Mouse (Mus musculus): ENCODE data around the gene Lrmp. TPM values are rescaled to one million over a fixed set of nuclear protein-coding genes. Genes with fewer than 3 reads are reported as not detected.

Gene Lrmp
- polyA plus RNA-seq, 1 experiment from 2014 or later = 4.1 TPM

GRCm38 (mm10) chr6:145176474-145176873, 61.0 kb downstream of the Lrmp start:
- H3K9me3 ChIP-seq (ENCODE audit: control insufficient read depth, low read length) = no peaks in the 10 kb centered on the region

GRCm38 (mm10) chr6:145179665-145180064, 64.2 kb downstream of the Lrmp start:
- ATAC-seq (ENCODE audit: low read depth) = peak; percentile 39; the same call in 1 of the 2 replicates
- H3K9ac ChIP-seq (ENCODE audit: low read length) = no peak overlapping the region
- H3K4me3 ChIP-seq (ENCODE audit: low read length) = no peak overlapping the region
- H3K4me2 ChIP-seq (ENCODE audit: low read depth, low read length) = no peak overlapping the region
- 15% methylated on average over 6 of the region's 6 CpGs for WGBS
- no peak overlapping the region for H3K27ac ChIP-seq (ENCODE audit: low read length)
- no peaks in the 10 kb centered on the region for H3K27me3 ChIP-seq (ENCODE audit: control insufficient read depth, insufficient read depth, low read depth, low read length)
- H3K36me3 ChIP-seq (ENCODE audit: control insufficient read depth, insufficient read depth, low read length) = no peaks in the 10 kb centered on the region
- peaks cover 11% of the 10 kb centered on the region for H3K4me1 ChIP-seq (replicated peaks; ENCODE audit: control insufficient read depth, insufficient read depth, low read length)
- H3K9me3 ChIP-seq (ENCODE audit: control insufficient read depth, low read length) = no peaks in the 10 kb centered on the region

More at GRCm38 (mm10) chr6:145176474-145176873, 61.0 kb downstream of the Lrmp start:
- no peak for ATAC-seq (ENCODE audit: low read depth)
- Histone ChIP-seq H3K27ac (ENCODE audit: low read length) (no peak overlapping the region), H3K4me3 (ENCODE audit: low read length) (no peak overlapping the region), H3K27me3 (ENCODE audit: control insufficient read depth, insufficient read depth, low read depth, low read length) (peaks cover 4% of the 10 kb centered on the region; the same call in 1 of the 2 replicates), H3K4me2 (ENCODE audit: low read depth, low read length) (no peak overlapping the region), H3K9ac (ENCODE audit: low read length) (no peak overlapping the region), H3K4me1 (replicated peaks; ENCODE audit: control insufficient read depth, insufficient read depth, low read length) (peaks cover 12% of the 10 kb centered on the region), H3K36me3 (ENCODE audit: control insufficient read depth, insufficient read depth, low read length) (no peaks in the 10 kb centered on the region)
- 58% methylated on average over 10 of the region's 10 CpGs for WGBS

- no peak overlapping the region for H3K4me2 ChIP-seq (ENCODE audit: low read depth, low read length)
- no peaks in the 10 kb centered on the region for H3K9me3 ChIP-seq (ENCODE audit: control insufficient read depth, low read length)
- H3K27ac ChIP-seq (ENCODE audit: low read length) = no peak overlapping the region
- H3K4me3 ChIP-seq (ENCODE audit: low read length) = no peak overlapping the region
- peaks cover 7% of the 10 kb centered on the region for H3K4me1 ChIP-seq (replicated peaks; ENCODE audit: control insufficient read depth, insufficient read depth, low read length)
- no peaks in the 10 kb centered on the region for H3K27me3 ChIP-seq (ENCODE audit: control insufficient read depth, insufficient read depth, low read depth, low read length)
- no peak overlapping the region for H3K9ac ChIP-seq (ENCODE audit: low read length)
- no peaks in the 10 kb centered on the region for H3K36me3 ChIP-seq (ENCODE audit: control insufficient read depth, insufficient read depth, low read length)
- WGBS = 24% methylated on average over 8 of the region's 8 CpGs
- peak; percentile 87; the same call in 1 of the 2 replicates for ATAC-seq (ENCODE audit: low read depth)
Measured at GRCm38 (mm10) chr6:145182044-145182443, 66.6 kb downstream of the Lrmp start.

GRCm38 (mm10) chr6:145186096-145186495, 70.6 kb downstream of the Lrmp start:
- no peak overlapping the region for H3K27ac ChIP-seq (ENCODE audit: low read length)
- H3K9ac ChIP-seq (ENCODE audit: low read length) = no peak overlapping the region
- no peaks in the 10 kb centered on the region for H3K9me3 ChIP-seq (ENCODE audit: control insufficient read depth, low read length)
- ATAC-seq (ENCODE audit: low read depth) = no peak
- H3K4me2 ChIP-seq (ENCODE audit: low read depth, low read length) = no peak overlapping the region
- H3K4me3 ChIP-seq (ENCODE audit: low read length) = no peak overlapping the region
- peaks cover 7% of the 10 kb centered on the region for H3K4me1 ChIP-seq (replicated peaks; ENCODE audit: control insufficient read depth, insufficient read depth, low read length)
- WGBS = 75% methylated on average over 1 of the region's 1 CpGs
- no peaks in the 10 kb centered on the region for H3K27me3 ChIP-seq (ENCODE audit: control insufficient read depth, insufficient read depth, low read depth, low read length)
- no peaks in the 10 kb centered on the region for H3K36me3 ChIP-seq (ENCODE audit: control insufficient read depth, insufficient read depth, low read length)

GRCm38 (mm10) chr6:145187093-145188088, 71.9 kb downstream of the Lrmp start:
- Histone ChIP-seq H3K36me3 (ENCODE audit: control insufficient read depth, insufficient read depth, low read length) (no peaks in the 10 kb centered on the region), H3K4me2 (ENCODE audit: low read depth, low read length) (peak overlapping the region; percentile 59), H3K9ac (ENCODE audit: low read length) (peak overlapping the region; percentile 46), H3K4me3 (ENCODE audit: low read length) (peak overlapping the region; percentile 41), H3K27ac (ENCODE audit: low read length) (no peak overlapping the region), H3K4me1 (replicated peaks; ENCODE audit: control insufficient read depth, insufficient read depth, low read length) (no peaks in the 10 kb centered on the region), H3K27me3 (ENCODE audit: control insufficient read depth, insufficient read depth, low read depth, low read length) (no peaks in the 10 kb centered on the region), H3K9me3 (ENCODE audit: control insufficient read depth, low read length) (no peaks in the 10 kb centered on the region)
- ATAC-seq (ENCODE audit: low read depth) = peak; percentile 38; the same call in 1 of the 2 replicates
- WGBS = 58% methylated on average over 27 of the region's 27 CpGs

- H3K27ac ChIP-seq (ENCODE audit: low read length) = no peak overlapping the region
- H3K9me3 ChIP-seq (ENCODE audit: control insufficient read depth, low read length) = no peaks in the 10 kb centered on the region
- H3K4me1 ChIP-seq (replicated peaks; ENCODE audit: control insufficient read depth, insufficient read depth, low read length) = no peaks in the 10 kb centered on the region
- H3K4me2 ChIP-seq (ENCODE audit: low read depth, low read length) = no peak overlapping the region
- no peaks in the 10 kb centered on the region for H3K27me3 ChIP-seq (ENCODE audit: control insufficient read depth, insufficient read depth, low read depth, low read length)
- no peaks in the 10 kb centered on the region for H3K36me3 ChIP-seq (ENCODE audit: control insufficient read depth, insufficient read depth, low read length)
- WGBS = 83% methylated on average over 3 of the region's 3 CpGs
- H3K9ac ChIP-seq (ENCODE audit: low read length) = no peak overlapping the region
- ATAC-seq (ENCODE audit: low read depth) = no peak
- no peak overlapping the region for H3K4me3 ChIP-seq (ENCODE audit: low read length)
Measured at GRCm38 (mm10) chr6:145193038-145193437, 77.6 kb downstream of the Lrmp start.

GRCm38 (mm10) chr6:145193446-145193845, 78.0 kb downstream of the Lrmp start:
- ATAC-seq (ENCODE audit: low read depth) = no peak

GRCm38 (mm10) chr6:145197949-145198686, 82.7 kb downstream of the Lrmp start:
- no peak overlapping the region for H3K4me2 ChIP-seq (ENCODE audit: low read depth, low read length)
- no peak overlapping the region for H3K27ac ChIP-seq (ENCODE audit: low read length)
- ATAC-seq (ENCODE audit: low read depth) = no peak
- no peaks in the 10 kb centered on the region for H3K27me3 ChIP-seq (ENCODE audit: control insufficient read depth, insufficient read depth, low read depth, low read length)
- WGBS = 88% methylated on average over 8 of the region's 8 CpGs
- no peak overlapping the region for H3K9ac ChIP-seq (ENCODE audit: low read length)
- no peaks in the 10 kb centered on the region for H3K36me3 ChIP-seq (ENCODE audit: control insufficient read depth, insufficient read depth, low read length)
- H3K4me3 ChIP-seq (ENCODE audit: low read length) = no peak overlapping the region
- no peaks in the 10 kb centered on the region for H3K9me3 ChIP-seq (ENCODE audit: control insufficient read depth, low read length)
- H3K4me1 ChIP-seq (replicated peaks; ENCODE audit: control insufficient read depth, insufficient read depth, low read length) = peaks cover under 1% of the 10 kb centered on the region; the same call in 1 of the 2 replicates

More at GRCm38 (mm10) chr6:145193446-145193845, 78.0 kb downstream of the Lrmp start:
- Histone ChIP-seq H3K27ac (ENCODE audit: low read length) (no peak overlapping the region), H3K4me1 (replicated peaks; ENCODE audit: control insufficient read depth, insufficient read depth, low read length) (no peaks in the 10 kb centered on the region), H3K27me3 (ENCODE audit: control insufficient read depth, insufficient read depth, low read depth, low read length) (no peaks in the 10 kb centered on the region), H3K36me3 (ENCODE audit: control insufficient read depth, insufficient read depth, low read length) (no peaks in the 10 kb centered on the region), H3K9ac (ENCODE audit: low read length) (no peak overlapping the region), H3K4me3 (ENCODE audit: low read length) (no peak overlapping the region), H3K9me3 (ENCODE audit: control insufficient read depth, low read length) (no peaks in the 10 kb centered on the region), H3K4me2 (ENCODE audit: low read depth, low read length) (no peak overlapping the region)
- WGBS = 60% methylated on average over 11 of the region's 11 CpGs

Measured in lung, embryonic 16.5 days (tissue).